Mouse (Mus musculus) thymus, adult 2 months (tissue): ENCODE data around the gene Taf12.
"Not testable (repeated sequence)": the region's sequence is repeated elsewhere in the genome, so short reads cannot be mapped to it uniquely, and the experiment has no call there.

Source experiments
- CTCF ChIP-seq: fragments of 200-500 bp; IDR thresholded peaks from 2 replicates; pipeline ENCODE4 v1.5.1; 2012; ENCODE audit warnings: mild to moderate bottlenecking, control low read depth, low read length, moderate library complexity, borderline replicate concordance; ENCODE audit not compliant: control insufficient read depth, poor library complexity, insufficient read depth; ENCODE audit errors: extremely low read depth
- POLR2A ChIP-seq: fragments of 200-500 bp; IDR thresholded peaks from 2 replicates; pipeline ENCODE4 v1.6.1; 2012; ENCODE audit warnings: mild to moderate bottlenecking, low read length, control low read depth, moderate library complexity; ENCODE audit not compliant: control insufficient read depth, poor library complexity, insufficient read depth; ENCODE audit errors: extremely low read depth

DNA sequence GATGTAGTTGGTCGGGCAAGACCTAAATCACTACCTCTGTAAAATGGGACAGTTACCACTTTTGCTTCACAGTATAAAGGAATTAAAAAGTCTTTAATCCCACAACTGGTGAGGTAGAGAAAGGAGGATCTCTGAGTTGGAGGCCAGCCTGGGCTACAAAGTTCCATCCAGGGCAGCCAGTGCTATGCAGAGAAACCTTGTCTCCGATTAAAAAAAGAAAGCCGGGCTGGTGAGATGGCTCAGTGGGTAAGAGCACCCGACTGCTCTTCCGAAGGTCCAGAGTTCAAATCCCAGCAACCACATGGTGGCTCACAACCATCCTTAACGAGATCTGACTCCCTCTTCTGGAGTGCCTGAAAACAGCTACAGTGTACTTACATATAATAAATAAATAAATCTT lies 29.3 kb downstream of the Taf12 start:
- not testable (repeated sequence) for TF ChIP-seq CTCF, POLR2A
